Mouse (Mus musculus): ENCODE results near the gene Map3k4.

DNA sequence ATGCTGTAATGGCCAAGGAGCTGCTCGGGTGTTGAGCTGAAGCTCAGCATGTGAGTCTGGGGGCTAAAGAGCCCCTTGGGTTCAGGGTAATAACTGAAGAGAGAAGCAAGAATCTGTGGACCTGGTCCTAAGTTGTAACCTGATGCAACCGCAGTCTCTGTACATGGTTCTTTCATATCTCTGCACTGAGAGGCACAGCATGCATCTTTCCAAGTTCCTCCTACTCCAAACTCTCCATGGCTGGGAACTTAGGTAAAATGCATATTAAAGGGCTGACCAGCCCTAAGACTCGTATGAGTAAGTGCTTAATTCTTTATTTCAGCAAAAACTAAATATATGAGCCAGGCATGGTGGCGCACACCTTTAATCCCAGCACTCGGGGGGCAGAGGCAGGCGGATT is 6.3 kb downstream of the Map3k4 start:
- no peak for TF ChIP-seq CTCF (conservative IDR thresholded peaks at IDR 0.05; ENCODE audit: insufficient read depth, insufficient read length, low read depth, low read length)
- no peak for TF ChIP-seq POLR2A (IDR thresholded peaks at IDR 0.05; ENCODE audit: low read depth, low read length)
